Mouse (Mus musculus) frontal cortex, postnatal 10 days (tissue): ENCODE measurements around the gene Taf1d.
A peak's percentile ranks its signal among the peaks of the same experiment; 100 is the strongest.
"Not testable (repeated sequence)": the region's sequence is repeated elsewhere in the genome, so short reads cannot be mapped to it uniquely, and the experiment has no call there.

Experiments used
- DNase-seq, 2 experiments: peaks; one replicate each; pipeline ENCODE4 v3.0.0; 2022; ENCODE audit warnings: low spot score in 2 of 2, mixed read lengths in 1 of 2

Taf1d gene

GRCm38 (mm10) chr9:15305503-15306397 lies at the start of gene Taf1d:
TSS of gene Taf1d (plus strand) at chr9:15306214.
- peak; percentile 93 to 96 for DNase-seq

GRCm38 (mm10) chr9:15256214-15256613 lies 49.8 kb upstream of the Taf1d start:
- DNase-seq: no peak

- DNase-seq: no peak
Observed at GRCm38 (mm10) chr9:15261980-15262379, 44.0 kb upstream of the Taf1d start.

- no peak for DNase-seq
Observed at GRCm38 (mm10) chr9:15263487-15263886, 42.5 kb upstream of the Taf1d start.

GRCm38 (mm10) chr9:15273981-15274380 lies 32.0 kb upstream of the Taf1d start:
- DNase-seq: no peak

GRCm38 (mm10) chr9:15276855-15277254 lies 29.2 kb upstream of the Taf1d start:
- no peak for DNase-seq

GRCm38 (mm10) chr9:15278343-15278742 lies 27.7 kb upstream of the Taf1d start:
- DNase-seq: no peak

GRCm38 (mm10) chr9:15279139-15279648 lies 26.8 kb upstream of the Taf1d start:
- no peak for DNase-seq

GRCm38 (mm10) chr9:15279649-15280490 lies 26.1 kb upstream of the Taf1d start, which contains the start of gene Med17:
TSS of gene Med17 (minus strand) at chr9:15279931.
- DNase-seq: peak; percentile 84 to 93

GRCm38 (mm10) chr9:15280491-15280879 lies 25.5 kb upstream of the Taf1d start:
- no peak for DNase-seq

- DNase-seq: no peak
Observed at GRCm38 (mm10) chr9:15285443-15285842, 20.6 kb upstream of the Taf1d start.

- no peak for DNase-seq
Observed at GRCm38 (mm10) chr9:15287846-15288245, 18.2 kb upstream of the Taf1d start.

- no peak for DNase-seq
Observed at GRCm38 (mm10) chr9:15288402-15288801, 17.6 kb upstream of the Taf1d start.

- no peak for DNase-seq
Observed at GRCm38 (mm10) chr9:15289251-15289650, 16.8 kb upstream of the Taf1d start.

GRCm38 (mm10) chr9:15297112-15297511 lies 8.9 kb upstream of the Taf1d start:
- no peak for DNase-seq

GRCm38 (mm10) chr9:15298451-15298850 lies 7.6 kb upstream of the Taf1d start:
- no peak for DNase-seq

GRCm38 (mm10) chr9:15300056-15300455 lies 6.0 kb upstream of the Taf1d start:
- DNase-seq: no peak

- peak in 1 of 2 experiments; percentile 26 for DNase-seq
Observed at GRCm38 (mm10) chr9:15301399-15301798, 4.6 kb upstream of the Taf1d start.

- not testable (repeated sequence) for DNase-seq
Observed at GRCm38 (mm10) chr9:15302006-15302405, 4.0 kb upstream of the Taf1d start.

- DNase-seq: no peak
Observed at GRCm38 (mm10) chr9:15302881-15303280, 3.1 kb upstream of the Taf1d start.

GRCm38 (mm10) chr9:15306398-15307119 lies 545 bp downstream of the Taf1d start, which contains the start of gene 4931406C07Rik:
TSS of gene 4931406C07Rik (minus strand) at chr9:15306448.
- DNase-seq: no peak
